Comparison of ENCODE assay signal across 21 mouse cellular contexts in the genomic region with DNA sequence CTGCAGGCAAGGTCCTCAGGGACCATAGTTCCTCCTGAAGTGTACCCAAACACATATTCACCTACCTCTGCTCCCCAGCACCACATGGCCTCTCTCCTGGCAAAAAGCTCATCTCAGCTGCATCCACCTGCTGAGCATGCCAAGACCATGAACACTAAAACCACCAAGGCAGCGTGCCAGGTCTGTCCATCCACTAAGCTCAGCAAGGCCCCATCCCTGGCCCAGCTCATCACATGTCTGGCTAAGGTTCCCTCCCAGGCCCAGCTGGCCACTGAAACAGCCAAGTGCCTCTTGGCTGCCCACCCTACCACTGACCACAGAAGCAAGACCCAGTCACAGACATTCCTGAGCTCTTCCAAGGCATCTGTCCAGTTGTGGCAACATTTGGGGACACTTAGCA. TPM values are rescaled to one million over a fixed set of nuclear protein-coding genes. Genes with fewer than 3 reads are reported as not detected.
DNase-seq lines count a peak whose midpoint lies in the region; TF ChIP-seq lines count a peak whose summit lies in the region.
"Had no signal": no experiment of that assay in that cellular context is flagged by ENCODE, and none has a peak within 500 bp of the region (broad histone marks: within the 10 kb centered on the region; RNA-seq: fewer than 3 reads in every experiment).

No protein-coding gene starts in this region.

- H3K36me3 ChIP-seq in forebrain, embryonic 10.5 days (replicated peaks), result no peaks in the 10 kb centered on the region
- H3K36me3 ChIP-seq: limb, embryonic 10.5 days had no signal

- no peak overlapping the region for H3K27ac ChIP-seq in forebrain, embryonic 10.5 days
- H3K27ac ChIP-seq in layer of hippocampus, adult 2 months, result no peak overlapping the region
- H3K27ac ChIP-seq: limb, embryonic 10.5 days; liver, embryonic 14.5 days; macrophage had no signal

- H3K27me3 ChIP-seq in forebrain, embryonic 10.5 days (ENCODE audit: poor library complexity, severe bottlenecking), result no peaks in the 10 kb centered on the region

- no peak for TF ChIP-seq CTCF in layer of hippocampus, adult 2 months (conservative IDR thresholded peaks at IDR 0.05)

- no peaks in the 10 kb centered on the region for H3K9me3 ChIP-seq in forebrain, embryonic 10.5 days
- H3K9me3 ChIP-seq: limb, embryonic 10.5 days had no signal

- peak; percentile 76 to 85 for DNase-seq in cerebellum, postnatal 10 days
- no peak for DNase-seq in cerebellum, postnatal 4 days (ENCODE audit: low spot score in 2 of 2)
- peak; percentile 51 for DNase-seq in lung, postnatal 10 days
- no peak for DNase-seq in lung, postnatal 25 days (ENCODE audit: low spot score)
- DNase-seq in gastrocnemius, adult 18-20 months (ENCODE audit: low spot score), result peak; percentile 68
- no peak for DNase-seq in forebrain, embryonic 10.5 days (ENCODE audit: extremely low spot score, low spot score)
- no peak for DNase-seq in layer of hippocampus, adult 2 months (ENCODE audit: low spot score in 2 of 2)
- DNase-seq in natural killer cell, adult 2 months (ENCODE audit: low spot score in 2 of 2), result no peak
- DNase-seq: kidney, adult 2 months; thymus, adult 18-20 months had no signal

- H3K4me3 ChIP-seq in forebrain, embryonic 10.5 days, result no peak overlapping the region
- no peak overlapping the region for H3K4me3 ChIP-seq in layer of hippocampus, adult 2 months
- H3K4me3 ChIP-seq: limb, embryonic 10.5 days had no signal

- peaks cover 8% of the 10 kb centered on the region for H3K4me1 ChIP-seq in forebrain, embryonic 10.5 days

- WGBS in forebrain, embryonic 10.5 days, result 81% methylated on average over 1 of the region's 1 CpGs

RNA-seq across cellular contexts. Expression of a gene that starts 7.0 kb away (rescaled TPM):
- total RNA-seq in gastrocnemius, adult 18-20 months (2021), result not detected
- 0.02 TPM in 1 of 2 replicates, not detected in the other for polyA plus RNA-seq in forebrain, embryonic 10.5 days (2016; fragmentation: Nextera tagmentation; extraction: Ambion mirVana)
- under 1 TPM; 0.07 to 0.08 TPM for total RNA-seq in layer of hippocampus, adult 2 months (2021)
- total RNA-seq: granulocyte monocyte progenitor cell, adult 5-6 weeks; MEL had no signal
- polyA plus RNA-seq: hindbrain, embryonic 16.5 days; limb, embryonic 10.5 days; liver, embryonic 14.5 days; macrophage; midbrain, embryonic 16.5 days; neural tube, embryonic 14.5 days had no signal

RNA-seq across cellular contexts. Expression of a gene that starts 8.0 kb away (rescaled TPM):
- not detected for total RNA-seq in gastrocnemius, adult 18-20 months (2021)
- polyA plus RNA-seq in forebrain, embryonic 10.5 days (2016; fragmentation: Nextera tagmentation; extraction: Ambion mirVana), result not detected in 2 replicates
- not detected for total RNA-seq in layer of hippocampus, adult 2 months (2021)
- total RNA-seq: granulocyte monocyte progenitor cell, adult 5-6 weeks; layer of hippocampus, postnatal 10 days had no signal
- polyA plus RNA-seq: brain, embryonic 14.5 days; cortical plate, adult 2 months; limb, embryonic 10.5 days; macrophage; midbrain, embryonic 16.5 days; neural tube, embryonic 14.5 days had no signal

RNA-seq across cellular contexts. Expression of a gene that starts 11.5 kb away (rescaled TPM):
- 10 to 100 TPM; 41.6 to 68.4 TPM for total RNA-seq in gastrocnemius, adult 18-20 months (2021)
- polyA plus RNA-seq in forebrain, embryonic 10.5 days (2016; fragmentation: Nextera tagmentation; extraction: Ambion mirVana), result 49.6 and 50.9 TPM in 2 replicates
- total RNA-seq in layer of hippocampus, adult 2 months (2021), result 100 to 1,000 TPM; 165 to 181 TPM

RNA-seq across cellular contexts. Expression of a gene that starts 13.2 kb away (rescaled TPM):
- total RNA-seq in gastrocnemius, adult 18-20 months (2021), result 1 to 10 TPM; 1.3 to 1.6 TPM
- 0.38 and 0.68 TPM in 2 replicates for polyA plus RNA-seq in forebrain, embryonic 10.5 days (2016; fragmentation: Nextera tagmentation; extraction: Ambion mirVana)
- 1 to 10 TPM; 1.4 to 1.5 TPM for total RNA-seq in layer of hippocampus, adult 2 months (2021)
- total RNA-seq: granulocyte monocyte progenitor cell, adult 5-6 weeks had no signal
- polyA plus RNA-seq: macrophage had no signal

RNA-seq across cellular contexts. Expression of a gene that starts 37.2 kb away (rescaled TPM):
- 10 to 100 TPM; 65.4 to 70.3 TPM for total RNA-seq in gastrocnemius, adult 18-20 months (2021)
- polyA plus RNA-seq in forebrain, embryonic 10.5 days (2016; fragmentation: Nextera tagmentation; extraction: Ambion mirVana), result 336 and 339 TPM in 2 replicates
- 10 to 100 TPM; 58.2 to 61.8 TPM for total RNA-seq in layer of hippocampus, adult 2 months (2021)

Comparison
In these comparisons a context has a peak if more than half of its experiments do, and no peak if none do; other contexts are left out.
1. DNase-seq: peak in cerebellum, postnatal 10 days (2 of 2), lung, postnatal 10 days (single experiment) and gastrocnemius, adult 18-20 months (single experiment); none in cerebellum, postnatal 4 days (0 of 2), lung, postnatal 25 days (single experiment), forebrain, embryonic 10.5 days (single experiment), layer of hippocampus, adult 2 months (0 of 2) and natural killer cell, adult 2 months (0 of 2).